Mouse (Mus musculus) embryonic facial prominence, embryonic 14.5 days (tissue): ENCODE measurements around the gene Ttc17. TPM values are rescaled to one million over a fixed set of nuclear protein-coding genes. Genes with fewer than 3 reads are reported as not detected.

ENCODE experiments used
- ATAC-seq: fragments of 200-750 bp; cut with Nextera tagmentation; 2 replicates; pipeline ENCODE4 v1.8.0; 2017; ENCODE audit warnings: low read depth, moderate number of reproducible peaks, moderate TSS enrichment
- DNase-seq: peaks from one replicate; pipeline ENCODE4 v3.0.0-alpha.2; 2015; ENCODE audit warnings: low spot score
- H3K27ac ChIP-seq: fragments of 300-500 bp; sonication (generic); replicated peaks from 2 replicates; pipeline ENCODE4 v1.5.1; 2014; ENCODE audit warnings: low read depth, mild to moderate bottlenecking, low read length, moderate library complexity
- H3K27me3 ChIP-seq: fragments of 300-500 bp; sonication (generic); replicated peaks from 2 replicates; pipeline ENCODE4 v1.6.1; 2014; ENCODE audit warnings: low read length; ENCODE audit not compliant: control insufficient read depth, insufficient read depth
- H3K36me3 ChIP-seq: fragments of 300-500 bp; sonication (generic); 2 replicates; pipeline ENCODE4 v1.6.1; 2014; ENCODE audit warnings: low read length, mixed read lengths; ENCODE audit not compliant: control insufficient read depth, insufficient read depth
- H3K4me1 ChIP-seq: fragments of 300-500 bp; sonication (generic); 2 replicates; pipeline ENCODE4 v1.6.1; 2014; ENCODE audit warnings: antibody characterized with exemption, low read length; ENCODE audit not compliant: control insufficient read depth, insufficient read depth
- H3K4me2 ChIP-seq: fragments of 300-500 bp; sonication (generic); 2 replicates; pipeline ENCODE4 v1.6.1; 2014; ENCODE audit warnings: low read depth, mild to moderate bottlenecking, low read length, moderate library complexity, mixed read lengths
- H3K4me3 ChIP-seq: fragments of 300-500 bp; sonication (generic); 2 replicates; pipeline ENCODE4 v1.5.1; 2014; ENCODE audit warnings: low read depth, mild to moderate bottlenecking, low read length
- H3K9ac ChIP-seq: fragments of 300-500 bp; sonication (generic); 2 replicates; pipeline ENCODE4 v1.6.1; 2014; ENCODE audit warnings: low read depth, mild to moderate bottlenecking, low read length, moderate library complexity, mixed read lengths
- H3K9me3 ChIP-seq: fragments of 300-500 bp; sonication (generic); 2 replicates; pipeline ENCODE4 v1.6.1; 2016; ENCODE audit warnings: low read length; ENCODE audit not compliant: control insufficient read depth
- WGBS: fragments of 180-500 bp; shearing (Covaris S2); extraction: QIAGEN DNeasy Blood & Tissue Kit; methylation state at CpG from one replicate; pipeline ENCODE4 v1.1.7; 2014; 5-methylcytosine and 5-hydroxymethylcytosine counted together
- polyA plus RNA-seq: library from polyadenylated mRNA; unstranded; fragments of >200 nt; fragmentation: Nextera tagmentation; extraction: Ambion mirVana; gene quantifications from 2 replicates; pipeline ENCODE4 v1.2.1, GENCODE M21; 2014

The Ttc17 gene
- polyA plus RNA-seq, 1 experiment from 2014 or later = 17.8 TPM

DNA sequence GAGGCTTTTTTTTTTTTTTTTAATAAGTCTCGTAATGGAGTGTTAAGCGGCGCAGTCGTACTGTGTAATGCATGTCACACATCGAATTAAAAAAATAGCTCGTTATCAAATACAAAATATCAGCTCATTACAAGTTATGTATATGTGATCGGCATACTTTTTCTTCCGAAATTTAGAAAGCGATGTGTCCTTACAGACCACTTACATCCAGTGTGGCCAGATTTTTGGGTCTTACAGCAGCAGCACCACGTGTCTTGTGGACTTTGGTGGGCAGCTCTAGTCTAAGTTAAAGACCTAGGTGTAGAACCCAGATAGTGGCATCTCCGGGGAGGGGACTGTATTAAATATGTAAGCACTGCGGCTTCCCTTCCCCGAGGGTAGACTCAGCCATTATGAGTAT is 532 bp upstream of the Ttc17 start:
- DNase-seq = peak; percentile 48
- 1% methylated on average over 13 of the region's 13 CpGs for WGBS
- Histone ChIP-seq H3K27me3 (no peaks in the 10 kb centered on the region), H3K27ac (peak overlapping the region; percentile 84), H3K4me3 (peak overlapping the region; percentile 96), H3K9ac (peak overlapping the region; percentile 84), H3K4me1 (peaks cover 18% of the 10 kb centered on the region), H3K4me2 (peak overlapping the region; percentile 72), H3K36me3 (peaks cover 18% of the 10 kb centered on the region), H3K9me3 (no peaks in the 10 kb centered on the region)
- ATAC-seq = peak; percentile 7; the same call in 1 of the 2 replicates

DNA sequence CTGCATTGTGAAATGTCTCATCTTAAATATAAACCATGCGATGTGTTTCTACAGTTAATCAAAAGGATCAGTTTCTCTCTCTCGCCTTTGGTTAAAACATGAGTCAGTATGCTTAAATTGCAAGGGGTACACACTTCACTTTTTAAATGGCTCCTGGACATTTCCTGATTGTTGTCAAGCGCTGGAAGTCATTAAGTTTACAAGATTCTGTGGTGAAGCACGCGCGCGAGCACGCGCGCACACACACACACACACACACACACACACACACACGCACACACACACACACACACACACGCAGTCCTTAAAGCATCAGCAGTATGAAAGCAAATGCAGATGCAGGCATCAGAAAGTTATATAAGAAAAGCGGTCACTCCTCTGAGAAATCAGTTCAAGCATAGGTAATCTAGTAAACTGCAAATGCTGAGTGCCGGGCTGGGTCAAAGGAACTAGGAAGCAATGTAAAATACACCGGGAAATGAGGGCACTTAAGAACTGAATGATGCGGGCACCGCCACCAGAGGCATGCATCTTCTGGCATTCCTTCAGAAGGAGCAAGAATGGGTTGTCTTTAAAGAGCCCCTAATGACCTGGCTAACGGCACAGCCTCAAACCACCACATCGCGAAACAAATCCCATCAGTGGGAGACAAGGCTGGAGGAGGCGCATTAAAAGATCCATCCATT is 949 bp downstream of the Ttc17 start:
- ATAC-seq = no peak
- peak; percentile 38 for DNase-seq
- Histone ChIP-seq H3K27ac (peak overlapping the region; percentile 84), H3K4me1 (peaks cover 18% of the 10 kb centered on the region), H3K27me3 (no peaks in the 10 kb centered on the region), H3K9ac (peak overlapping the region; percentile 84), H3K36me3 (peaks cover 4% of the 10 kb centered on the region), H3K4me3 (peak overlapping the region; percentile 96), H3K4me2 (peak overlapping the region; percentile 82), H3K9me3 (no peaks in the 10 kb centered on the region)
- WGBS = 5% methylated on average over 21 of the region's 21 CpGs

DNA sequence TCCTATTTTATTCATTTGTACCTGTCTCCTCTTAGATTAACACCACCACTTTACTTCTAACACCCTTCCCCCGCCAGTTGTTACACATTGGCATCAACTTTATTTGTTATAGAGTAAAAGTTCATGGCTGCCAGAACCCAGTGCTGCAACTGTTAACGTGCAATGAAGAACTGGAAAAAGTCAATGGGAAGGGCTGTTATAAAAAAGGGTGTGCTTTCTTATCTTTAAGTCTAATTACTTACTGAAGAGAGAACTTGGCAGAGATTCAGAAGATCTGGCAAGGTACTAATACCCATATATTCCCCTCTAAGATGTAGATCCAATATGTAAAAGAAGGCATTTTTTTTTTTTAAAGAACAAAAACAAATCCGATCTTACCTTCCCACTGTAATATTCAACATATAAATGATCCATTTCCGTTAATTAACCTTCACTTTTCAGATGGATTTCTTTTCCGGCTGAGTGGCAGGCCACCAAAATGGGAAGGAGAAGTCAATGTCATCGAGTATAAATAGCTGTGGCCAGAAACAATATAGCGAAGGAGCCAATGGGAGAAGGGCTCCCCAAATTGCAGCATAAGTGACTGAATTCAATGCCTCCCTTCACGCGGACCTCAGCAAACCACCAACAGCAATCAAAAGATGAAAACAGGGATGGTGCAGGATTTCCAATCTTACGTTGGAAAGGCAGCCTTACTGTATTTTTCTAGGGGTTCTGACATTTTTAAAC is 1.8 kb downstream of the Ttc17 start:
- DNase-seq (no peak), ATAC-seq (no peak)
- 0 out of 2 replicates have a peak overlapping the region, but pooled peaks have one; percentile 8 for H3K9ac ChIP-seq
- H3K4me3 ChIP-seq = peak overlapping the region; percentile 96; the same call in 1 of the 2 replicates
- H3K27ac ChIP-seq = no peak overlapping the region
- 69% methylated on average over 10 of the region's 10 CpGs for WGBS
- H3K27me3 ChIP-seq = no peaks in the 10 kb centered on the region
- peak overlapping the region; percentile 82 for H3K4me2 ChIP-seq
- peaks cover 18% of the 10 kb centered on the region for H3K4me1 ChIP-seq
- no peaks in the 10 kb centered on the region for H3K9me3 ChIP-seq
- H3K36me3 ChIP-seq = no peaks in the 10 kb centered on the region

DNA sequence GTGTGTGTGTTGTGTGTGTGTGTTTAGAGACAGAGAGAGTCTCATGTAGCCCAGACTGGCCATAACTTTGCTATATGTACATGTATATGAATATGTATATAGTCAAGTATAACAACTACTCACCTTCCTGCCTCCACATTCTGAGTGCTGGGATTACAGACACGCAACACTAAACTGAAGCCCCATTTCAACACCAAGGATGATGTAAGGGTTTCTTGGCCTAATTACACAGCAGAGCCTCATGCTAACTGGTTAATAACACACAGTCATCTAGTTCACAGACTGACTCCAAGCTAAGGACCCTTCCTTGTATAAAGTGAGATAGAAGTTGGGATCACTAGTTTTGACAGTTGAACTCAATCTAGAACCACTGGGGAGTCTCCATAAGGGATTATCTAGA is 3.9 kb downstream of the Ttc17 start:
- no peak overlapping the region for H3K4me2 ChIP-seq
- ATAC-seq = no peak

DNA sequence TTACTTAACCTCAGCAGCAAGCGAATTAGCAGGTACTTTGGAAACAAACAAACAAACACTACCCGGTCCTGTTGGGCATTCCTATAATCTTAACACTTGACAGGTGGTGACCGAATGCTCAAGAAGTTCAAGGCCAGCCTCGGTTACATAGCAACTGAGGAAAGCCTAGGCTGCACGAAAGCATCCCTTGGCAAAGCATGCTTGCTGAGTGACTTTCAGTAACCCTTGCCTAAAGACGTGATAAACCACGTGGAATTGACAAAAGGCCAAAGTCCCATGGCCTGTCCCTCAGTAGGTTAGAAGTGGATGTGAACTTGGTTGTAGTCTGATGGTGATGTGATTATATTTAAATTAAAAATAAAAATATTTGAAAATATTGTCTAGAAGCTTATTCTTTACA is 4.4 kb downstream of the Ttc17 start:
- ATAC-seq (no peak), DNase-seq (no peak)
- 81% methylated on average over 7 of the region's 7 CpGs for WGBS

More for the DNA sequence above, 3.9 kb downstream of the Ttc17 start:
- no peak for DNase-seq
- WGBS = 91% methylated on average over 1 of the region's 1 CpGs
- Histone ChIP-seq H3K4me1 (peaks cover 15% of the 10 kb centered on the region), H3K27ac (no peak overlapping the region), H3K27me3 (no peaks in the 10 kb centered on the region), H3K9ac (no peak overlapping the region), H3K36me3 (no peaks in the 10 kb centered on the region), H3K4me3 (no peak overlapping the region), H3K9me3 (no peaks in the 10 kb centered on the region)

DNA sequence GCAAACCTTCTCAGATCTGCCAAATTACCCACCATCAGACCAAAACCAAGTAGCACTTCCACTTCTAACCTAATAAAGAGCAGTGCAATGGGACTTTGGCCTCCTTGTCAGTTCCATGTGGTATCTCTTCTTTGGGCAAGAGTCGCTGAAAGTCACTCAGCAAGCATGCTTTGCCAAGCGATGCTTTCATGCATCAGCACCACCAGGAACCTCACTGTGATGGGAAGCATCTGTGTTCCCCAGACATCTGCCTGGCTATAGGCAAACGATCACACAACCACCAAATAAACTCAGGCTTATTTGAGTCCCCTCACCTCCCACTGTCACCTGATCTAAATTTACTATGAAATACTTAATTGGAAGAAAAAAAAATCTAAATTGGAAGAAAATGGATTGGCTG is 5.5 kb downstream of the Ttc17 start:
- H3K9ac ChIP-seq = no peak overlapping the region
- ATAC-seq (no peak), DNase-seq (no peak)
- no peaks in the 10 kb centered on the region for H3K9me3 ChIP-seq
- H3K4me1 ChIP-seq = peaks cover 11% of the 10 kb centered on the region
- no peaks in the 10 kb centered on the region for H3K36me3 ChIP-seq
- H3K27ac ChIP-seq = no peak overlapping the region
- H3K4me3 ChIP-seq = no peak overlapping the region
- no peaks in the 10 kb centered on the region for H3K27me3 ChIP-seq
- WGBS = 74% methylated on average over 3 of the region's 3 CpGs
- H3K4me2 ChIP-seq = no peak overlapping the region

More for the DNA sequence above, 4.4 kb downstream of the Ttc17 start:
- no peak overlapping the region for H3K27ac ChIP-seq
- H3K4me1 ChIP-seq = peaks cover 11% of the 10 kb centered on the region
- no peaks in the 10 kb centered on the region for H3K27me3 ChIP-seq
- H3K4me2 ChIP-seq = no peak overlapping the region
- H3K36me3 ChIP-seq = no peaks in the 10 kb centered on the region
- no peak overlapping the region for H3K4me3 ChIP-seq
- no peak overlapping the region for H3K9ac ChIP-seq
- H3K9me3 ChIP-seq = no peaks in the 10 kb centered on the region

DNA sequence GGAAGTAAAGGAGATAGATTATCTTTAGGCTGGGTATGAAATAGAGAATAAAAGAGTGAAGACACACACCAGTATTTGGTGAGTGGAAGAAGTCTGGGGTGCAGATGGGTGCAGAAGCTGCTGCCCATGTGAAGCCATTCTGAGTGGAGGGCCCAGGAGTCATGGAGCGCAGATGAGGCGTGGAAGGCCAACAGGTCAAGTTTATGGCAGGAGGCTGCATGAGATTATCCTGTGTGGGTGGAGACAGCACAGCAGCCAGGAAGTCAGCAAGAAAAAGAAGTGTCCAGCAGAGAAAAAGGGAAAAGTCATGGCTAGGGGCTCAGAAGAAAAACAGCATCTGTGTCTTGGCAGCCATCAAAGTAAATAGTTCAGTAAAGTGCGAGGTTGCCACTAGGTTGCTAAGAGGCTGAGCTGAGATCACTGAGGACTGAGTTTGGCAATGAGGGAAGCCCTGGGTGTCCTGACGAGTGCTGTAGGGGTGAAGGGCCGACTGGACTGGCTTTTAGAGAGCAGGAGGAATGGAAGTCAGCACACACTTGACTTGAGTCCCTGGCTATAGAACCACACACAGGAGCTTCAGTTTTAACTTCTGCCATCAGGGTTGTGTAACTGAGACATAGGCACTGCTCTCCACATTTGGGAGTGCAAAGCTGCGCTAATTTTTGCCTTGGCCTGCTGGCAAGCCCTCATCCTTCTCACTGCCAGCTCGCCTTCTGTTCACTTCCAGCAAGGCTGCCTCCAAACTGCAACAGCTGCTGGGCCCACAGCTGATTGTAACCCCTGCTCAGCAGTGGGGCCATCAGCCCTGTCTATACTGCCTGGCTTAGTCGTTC is 8.1 kb downstream of the Ttc17 start:
- H3K27me3 ChIP-seq = no peaks in the 10 kb centered on the region
- no peak overlapping the region for H3K4me2 ChIP-seq
- no peak overlapping the region for H3K27ac ChIP-seq
- H3K9me3 ChIP-seq = no peaks in the 10 kb centered on the region
- no peak overlapping the region for H3K9ac ChIP-seq
- DNase-seq (peak; percentile 39), ATAC-seq (peak; percentile 78; the same call in 1 of the 2 replicates)
- WGBS = 66% methylated on average over 8 of the region's 8 CpGs
- H3K36me3 ChIP-seq = no peaks in the 10 kb centered on the region
- no peak overlapping the region for H3K4me3 ChIP-seq
- no peaks in the 10 kb centered on the region for H3K4me1 ChIP-seq

DNA sequence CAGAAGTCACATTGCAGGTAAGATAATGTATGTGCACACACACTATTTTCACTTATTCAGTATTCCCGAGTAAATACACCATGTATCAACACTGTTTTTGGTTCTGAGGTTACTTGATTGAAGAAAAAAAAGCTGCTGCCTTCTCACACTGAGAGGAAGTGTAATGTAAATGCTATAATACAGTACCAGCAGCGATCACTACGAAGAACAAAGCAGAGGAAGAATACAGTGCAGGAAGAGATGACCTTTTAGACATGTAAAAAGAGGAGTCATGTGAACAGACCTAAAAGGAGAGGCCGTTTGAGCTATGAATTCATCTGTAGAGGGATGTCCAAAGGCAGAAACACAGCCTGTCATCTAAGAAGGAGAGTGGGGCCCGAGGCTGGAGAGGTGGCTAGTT is 9.0 kb downstream of the Ttc17 start:
- WGBS = 84% methylated on average over 5 of the region's 5 CpGs
- ATAC-seq (no peak), DNase-seq (no peak)
- H3K4me1 ChIP-seq = no peaks in the 10 kb centered on the region
- no peak overlapping the region for H3K4me2 ChIP-seq
- no peak overlapping the region for H3K27ac ChIP-seq
- H3K27me3 ChIP-seq = no peaks in the 10 kb centered on the region
- no peak overlapping the region for H3K9ac ChIP-seq
- H3K9me3 ChIP-seq = no peaks in the 10 kb centered on the region
- H3K4me3 ChIP-seq = no peak overlapping the region
- no peaks in the 10 kb centered on the region for H3K36me3 ChIP-seq
